Mouse (Mus musculus) right cerebral cortex, postnatal 36 days (tissue): ENCODE data around the gene Srgap2.

Experiments used
- DNase-seq, 2 experiments: peaks; one replicate each; pipeline ENCODE4 v3.0.0; 2022; ENCODE audit warnings: low spot score in 2 of 2, mixed read lengths in 1 of 2

The Srgap2 gene

GRCm38 (mm10) chr1:131473631-131474118 is 53.5 kb downstream of the Srgap2 start:
- DNase-seq: no peak

GRCm38 (mm10) chr1:131470597-131470996 is 56.6 kb downstream of the Srgap2 start:
- no peak for DNase-seq

- DNase-seq: no peak
These were observed 61.3 kb downstream of the Srgap2 start for GRCm38 (mm10) chr1:131465855-131466254.

- DNase-seq: no peak
These were observed 63.1 kb downstream of the Srgap2 start for GRCm38 (mm10) chr1:131463953-131464627.

GRCm38 (mm10) chr1:131462541-131463067 is 64.5 kb downstream of the Srgap2 start:
- no peak for DNase-seq

GRCm38 (mm10) chr1:131460914-131461530 is 66.1 kb downstream of the Srgap2 start:
- no peak for DNase-seq

GRCm38 (mm10) chr1:131455355-131455890 is 71.7 kb downstream of the Srgap2 start:
- DNase-seq: no peak

GRCm38 (mm10) chr1:131454386-131454785 is 72.8 kb downstream of the Srgap2 start:
- DNase-seq: no peak

GRCm38 (mm10) chr1:131453335-131453734 is 73.8 kb downstream of the Srgap2 start:
- DNase-seq: no peak

- no peak for DNase-seq
These were observed 78.8 kb downstream of the Srgap2 start for GRCm38 (mm10) chr1:131448373-131448772.

GRCm38 (mm10) chr1:131447333-131447732 is 79.8 kb downstream of the Srgap2 start:
- no peak for DNase-seq

- DNase-seq: no peak
These were observed 80.6 kb downstream of the Srgap2 start for GRCm38 (mm10) chr1:131446577-131446976.

GRCm38 (mm10) chr1:131438556-131438955 is 88.6 kb downstream of the Srgap2 start:
- DNase-seq: no peak

- DNase-seq: no peak
These were observed 89.2 kb downstream of the Srgap2 start for GRCm38 (mm10) chr1:131437975-131438374.

- no peak for DNase-seq
These were observed 90.5 kb downstream of the Srgap2 start for GRCm38 (mm10) chr1:131436609-131437008.

GRCm38 (mm10) chr1:131431456-131432246 is 95.5 kb downstream of the Srgap2 start:
- DNase-seq: peak; percentile 64 to 79

- no peak for DNase-seq
These were observed 99.9 kb downstream of the Srgap2 start for GRCm38 (mm10) chr1:131427140-131427821.

GRCm38 (mm10) chr1:131423061-131423460 is 104.1 kb downstream of the Srgap2 start:
- DNase-seq: no peak

- no peak for DNase-seq
These were observed 106.0 kb downstream of the Srgap2 start for GRCm38 (mm10) chr1:131421113-131421512.

- DNase-seq: no peak
These were observed 106.5 kb downstream of the Srgap2 start for GRCm38 (mm10) chr1:131420660-131421059.

- DNase-seq: no peak
These were observed 107.8 kb downstream of the Srgap2 start for GRCm38 (mm10) chr1:131419307-131419706.
